Mouse (Mus musculus) liver, adult 2 months (tissue): ENCODE measurements around the gene Gp1bb. TPM values are rescaled to one million over a fixed set of nuclear protein-coding genes. Genes with fewer than 3 reads are reported as not detected.

Source experiments
- DNase-seq: peaks from one replicate; pipeline ENCODE4 v3.0.0-alpha.2; 2011; ENCODE audit warnings: low read depth, low spot score; ENCODE audit errors: extremely low read depth
- H3K27ac ChIP-seq: fragments of 200-500 bp; replicated peaks from 2 replicates; pipeline ENCODE4 v1.5.1; 2012; ENCODE audit warnings: low read depth, mild to moderate bottlenecking, control low read depth, inconsistent platforms, low read length; ENCODE audit not compliant: insufficient read depth
- H3K27me3 ChIP-seq: fragments of 200-500 bp; 2 replicates; pipeline ENCODE4 v1.6.1; 2012; ENCODE audit warnings: mild to moderate bottlenecking, moderate library complexity, low read length, inconsistent platforms; ENCODE audit not compliant: control insufficient read depth, insufficient read depth
- H3K36me3 ChIP-seq: fragments of 200-500 bp; 2 replicates; pipeline ENCODE4 v1.6.1; 2012; ENCODE audit warnings: low read length, inconsistent platforms; ENCODE audit not compliant: control insufficient read depth, insufficient read depth
- H3K4me1 ChIP-seq: fragments of 200-500 bp; 2 replicates; pipeline ENCODE4 v1.6.1; 2011; ENCODE audit warnings: low read length; ENCODE audit not compliant: control insufficient read depth, insufficient read depth
- H3K4me3 ChIP-seq: fragments of 200-500 bp; 2 replicates; pipeline ENCODE4 v1.5.1; 2011; ENCODE audit warnings: low read depth, mild to moderate bottlenecking, control low read depth, low read length, moderate library complexity; ENCODE audit not compliant: insufficient read depth
- H3K79me2 ChIP-seq: fragments of 200-500 bp; 2 replicates; pipeline ENCODE4 v1.6.1; 2012; ENCODE audit warnings: inconsistent platforms, mild to moderate bottlenecking, low read length, moderate library complexity; ENCODE audit not compliant: control insufficient read depth, insufficient read depth
- H3K9ac ChIP-seq: fragments of 200-500 bp; 2 replicates; pipeline ENCODE4 v1.6.1; 2012; ENCODE audit warnings: low read depth, mild to moderate bottlenecking, control low read depth, inconsistent platforms, low read length
- CTCF ChIP-seq: fragments of 200-500 bp; IDR thresholded peaks from 2 replicates; pipeline ENCODE4 v1.5.1; 2011; ENCODE audit warnings: low read depth, low read length, control low read depth
- POLR2A ChIP-seq: fragments of 200-500 bp; IDR thresholded peaks from 2 replicates; pipeline ENCODE4 v1.6.1; 2011; ENCODE audit warnings: low read length, control low read depth; ENCODE audit not compliant: insufficient read depth; ENCODE audit errors: extremely low read depth
- WGBS: fragments of 180-500 bp; shearing (Covaris S2); methylation state at CpG from one replicate; pipeline ENCODE4 v1.1.7; 2018; 5-methylcytosine and 5-hydroxymethylcytosine counted together
- polyA plus RNA-seq: library from polyadenylated mRNA; depleted of rRNA; stranded (reverse); fragments of >200 nt; gene quantifications from 2 replicates; pipeline ENCODE4 v1.2.3, GENCODE M21; 2012; rRNA removed
- total RNA-seq: library from RNA; depleted of rRNA; stranded (reverse); fragments of >200 nt; gene quantifications from 2 replicates; pipeline ENCODE4 v1.2.3, GENCODE M21; 2014; rRNA removed

Gene Gp1bb
- total and polyA plus RNA-seq, 2 experiments, result not detected

GRCm38 (mm10) chr16:18577599-18578160 lies 44.5 kb downstream of the Gp1bb start:
- H3K9ac ChIP-seq, result no peak overlapping the region
- no peaks in the 10 kb centered on the region for H3K4me1 ChIP-seq
- 75% methylated on average over 5 of the region's 5 CpGs for WGBS
- H3K36me3 ChIP-seq, result no peaks in the 10 kb centered on the region
- TF ChIP-seq POLR2A (no peak), CTCF (no peak)
- H3K79me2 ChIP-seq, result no peaks in the 10 kb centered on the region
- no peak overlapping the region for H3K27ac ChIP-seq
- no peak overlapping the region for H3K4me3 ChIP-seq
- H3K27me3 ChIP-seq, result peaks cover 18% of the 10 kb centered on the region
- DNase-seq, result no peak

GRCm38 (mm10) chr16:18577071-18577470 lies 45.1 kb downstream of the Gp1bb start:
- TF ChIP-seq POLR2A (no peak), CTCF (no peak)
- H3K27me3 ChIP-seq, result peaks cover 12% of the 10 kb centered on the region
- WGBS, result 61% methylated on average over 3 of the region's 3 CpGs

DNA sequence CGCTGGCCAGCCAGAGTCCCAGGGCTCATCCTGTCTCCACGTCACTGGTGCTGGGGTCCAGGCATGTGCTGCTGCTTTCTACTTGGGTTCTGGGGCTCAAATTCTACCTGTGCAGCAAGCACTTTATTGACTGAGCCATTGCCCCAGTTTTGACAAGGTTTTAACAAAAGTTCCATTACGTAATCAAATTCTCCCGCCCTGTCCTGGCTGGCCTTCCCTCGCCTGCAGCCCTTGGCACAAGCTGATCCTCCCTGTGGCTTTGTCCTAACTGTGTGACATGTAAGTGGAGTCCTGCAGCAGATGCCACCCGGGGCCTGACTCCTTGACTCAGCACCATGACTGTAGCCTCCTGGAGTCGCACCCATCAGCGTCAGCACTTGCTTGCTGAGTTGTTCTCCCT lies 48.0 kb downstream of the Gp1bb start:
- Histone ChIP-seq H3K4me1 (no peaks in the 10 kb centered on the region), H3K36me3 (no peaks in the 10 kb centered on the region), H3K4me3 (no peak overlapping the region), H3K79me2 (no peaks in the 10 kb centered on the region), H3K27me3 (no peaks in the 10 kb centered on the region), H3K27ac (no peak overlapping the region), H3K9ac (no peak overlapping the region)
- 37% methylated on average over 8 of the region's 8 CpGs for WGBS
- TF ChIP-seq CTCF, result no peak
- TF ChIP-seq POLR2A, result no peak
- DNase-seq, result peak; percentile 81

More at GRCm38 (mm10) chr16:18577071-18577470, 45.1 kb downstream of the Gp1bb start:
- no peak for DNase-seq
- Histone ChIP-seq H3K4me1 (no peaks in the 10 kb centered on the region), H3K27ac (no peak overlapping the region), H3K9ac (no peak overlapping the region), H3K4me3 (no peak overlapping the region), H3K36me3 (no peaks in the 10 kb centered on the region), H3K79me2 (no peaks in the 10 kb centered on the region)

Other genes starting within 250 kb of the Gp1bb start
- 23.9 and 30.9 TPM in 2 replicates for gene Txnrd2, start 196.0 kb downstream of the Gp1bb start, total RNA-seq
- gene Txnrd2, start 196.0 kb downstream of the Gp1bb start, polyA plus RNA-seq, result 39.1 and 46.6 TPM in 2 replicates
- gene Comt, start 195.6 kb downstream of the Gp1bb start, total RNA-seq, result 474 and 538 TPM in 2 replicates
- gene Comt, start 195.6 kb downstream of the Gp1bb start, polyA plus RNA-seq, result 779 and 1,223 TPM in 2 replicates
- 1.4 and 1.5 TPM in 2 replicates for gene Gnb1l, start 123.7 kb downstream of the Gp1bb start, total RNA-seq
- 3.6 and 4.8 TPM in 2 replicates for gene Gnb1l, start 123.7 kb downstream of the Gp1bb start, polyA plus RNA-seq
- 0.18 and 1.0 TPM in 2 replicates for gene Rtl10, start 123.5 kb downstream of the Gp1bb start, total RNA-seq
- gene Rtl10, start 123.5 kb downstream of the Gp1bb start, polyA plus RNA-seq, result 2.2 and 4.3 TPM in 2 replicates
- not detected in 2 replicates for gene Tbx1, start 31.7 kb downstream of the Gp1bb start, total RNA-seq
- gene Tbx1, start 31.7 kb downstream of the Gp1bb start, polyA plus RNA-seq, result 0.02 TPM in 1 of 2 replicates, not detected in the other
- gene Gm49601, start 4.0 kb upstream of the Gp1bb start, total RNA-seq, result not detected in 2 replicates
- gene Gm49601, start 4.0 kb upstream of the Gp1bb start, polyA plus RNA-seq, result 0.37 TPM in 1 of 2 replicates, not detected in the other
- 0.18 and 0.60 TPM in 2 replicates for gene Sept5, start 7.6 kb upstream of the Gp1bb start, total RNA-seq
- 0.37 and 0.87 TPM in 2 replicates for gene Sept5, start 7.6 kb upstream of the Gp1bb start, polyA plus RNA-seq
- gene Cldn5, start 154.4 kb upstream of the Gp1bb start, total RNA-seq, result 7.3 and 8.3 TPM in 2 replicates
- 8.4 and 11.8 TPM in 2 replicates for gene Cldn5, start 154.4 kb upstream of the Gp1bb start, polyA plus RNA-seq
- gene Ufd1, start 189.4 kb upstream of the Gp1bb start, total RNA-seq, result 31.5 and 35.3 TPM in 2 replicates
- 15.4 and 20.5 TPM in 2 replicates for gene Ufd1, start 189.4 kb upstream of the Gp1bb start, polyA plus RNA-seq
- gene Cdc45, start 189.6 kb upstream of the Gp1bb start, total RNA-seq, result 0.83 and 2.1 TPM in 2 replicates
- gene Cdc45, start 189.6 kb upstream of the Gp1bb start, polyA plus RNA-seq, result 1.3 and 1.4 TPM in 2 replicates
- 14.3 and 15.3 TPM in 2 replicates for gene 2510002D24Rik, start 214.2 kb upstream of the Gp1bb start, total RNA-seq
- 31.9 and 57.9 TPM in 2 replicates for gene 2510002D24Rik, start 214.2 kb upstream of the Gp1bb start, polyA plus RNA-seq
- 0.94 TPM in 1 of 2 replicates, not detected in the other for gene Gm28539, start 214.2 kb upstream of the Gp1bb start, total RNA-seq
- 2.1 and 2.9 TPM in 2 replicates for gene Gm28539, start 214.2 kb upstream of the Gp1bb start, polyA plus RNA-seq